Mouse (Mus musculus): Measurements from ENCODE around the gene Top3b. TPM values are rescaled to one million over a fixed set of nuclear protein-coding genes. Genes with fewer than 3 reads are reported as not detected.
"Not testable (repeated sequence)": the region's sequence is repeated elsewhere in the genome, so short reads cannot be mapped to it uniquely, and the experiment has no call there.

Gene Top3b
- total RNA-seq (2021), result 10 to 100 TPM; 14.8 to 21.5 TPM
- long read RNA-seq, experiment 1, partial matches to known transcripts, result 0 of 11 reads
- long read RNA-seq, experiment 1, other reads (novel, unspliced or antisense), result 9 of 11 reads
- long read RNA-seq, experiment 2, partial matches to known transcripts, result 0 of 9 reads
- long read RNA-seq, experiment 2, other reads (novel, unspliced or antisense), result 9 of 9 reads

GRCm38 (mm10) chr16:16870617-16871331, at the start of gene Top3b, which contains the start of gene Vpreb1:
TSS of gene Top3b (plus strand) at chr16:16870736.
TSS of gene Vpreb1 (minus strand) at chr16:16870843.
- peak; percentile 87 for DNase-seq

DNA sequence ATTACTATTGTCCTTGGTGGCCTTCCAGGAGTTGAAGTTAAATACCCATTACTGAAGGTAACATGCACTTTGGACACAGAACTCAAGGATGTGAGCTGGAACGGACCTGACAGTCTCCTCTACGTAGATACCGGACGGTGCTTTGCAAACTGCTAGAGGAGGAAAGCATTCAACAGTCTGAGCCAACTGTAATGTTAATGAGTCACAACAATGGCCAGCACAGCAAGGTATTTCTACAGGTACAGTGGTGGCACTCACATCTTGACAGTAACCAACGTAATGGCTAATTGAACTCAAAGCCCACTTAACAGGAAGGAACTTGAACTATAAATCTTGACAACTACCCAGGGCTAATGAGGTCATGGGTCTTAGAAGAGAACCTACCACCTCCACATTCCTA, 45.1 kb upstream of the Top3b start:
- no peak for DNase-seq

DNA sequence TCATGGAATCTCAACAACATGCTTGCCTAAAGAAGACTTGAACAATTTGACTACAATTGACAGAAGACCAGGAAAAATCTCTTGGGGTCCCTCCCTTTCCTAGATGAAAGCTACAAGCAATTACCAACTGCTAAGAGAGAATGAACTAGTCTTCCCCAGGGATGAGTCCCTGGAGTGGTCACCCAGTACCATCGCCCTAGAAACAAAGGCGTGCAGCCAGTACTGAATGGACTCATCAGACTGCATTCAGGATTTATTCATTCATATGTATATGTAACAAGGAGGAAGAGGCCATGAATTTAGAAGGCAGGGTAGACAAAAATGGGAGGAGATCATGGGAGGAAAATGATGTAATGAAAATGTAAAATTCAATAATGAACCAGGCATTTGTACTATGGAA, 44.3 kb upstream of the Top3b start:
- no peak for DNase-seq

- peak; percentile 8 for DNase-seq
These were observed 41.5 kb upstream of the Top3b start, which contains the start of gene Spag6l for GRCm38 (mm10) chr16:16828757-16829615. TSS of gene Spag6l (minus strand) at chr16:16829456.

DNA sequence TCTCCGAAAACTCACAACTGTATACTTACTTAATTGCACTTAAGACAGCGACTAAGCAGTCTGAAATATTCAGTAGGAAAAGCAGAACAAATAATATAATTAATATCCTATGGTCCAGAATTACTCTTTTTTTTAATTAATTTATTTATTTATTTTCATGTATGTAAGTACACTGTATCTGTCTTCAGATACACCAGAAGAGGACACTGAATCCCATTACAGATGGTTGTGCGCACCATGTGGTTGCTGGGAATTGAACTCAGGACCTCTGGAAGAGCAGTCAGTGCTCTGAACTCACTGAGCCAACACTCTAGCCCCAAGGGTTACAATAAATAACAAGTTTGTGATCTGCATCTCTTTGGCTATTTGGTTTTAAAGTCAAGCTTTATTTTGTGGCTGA, 40.9 kb upstream of the Top3b start:
- no peak for DNase-seq

- no peak for DNase-seq
These were observed 21.3 kb upstream of the Top3b start for GRCm38 (mm10) chr16:16849196-16849595.

DNA sequence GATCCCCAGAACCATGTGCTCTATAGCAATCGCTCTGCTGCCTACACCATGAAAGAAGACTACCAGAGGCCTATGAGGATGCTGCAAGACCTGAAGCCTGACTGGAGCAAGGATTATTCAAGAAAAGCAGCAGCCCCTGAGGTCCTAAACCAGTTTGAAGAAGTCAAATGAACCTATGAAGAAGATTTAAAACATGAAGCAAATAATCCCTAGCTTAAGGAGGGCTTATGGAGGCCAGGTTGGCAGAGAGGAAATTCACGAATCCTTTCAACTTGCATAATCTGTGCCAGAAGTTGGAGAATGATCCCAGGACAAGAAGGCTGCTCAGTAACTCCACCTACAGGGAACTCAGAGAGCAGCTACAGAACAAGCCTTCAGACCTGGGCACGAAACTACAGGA, 18.1 kb upstream of the Top3b start:
- no peak for DNase-seq

DNA sequence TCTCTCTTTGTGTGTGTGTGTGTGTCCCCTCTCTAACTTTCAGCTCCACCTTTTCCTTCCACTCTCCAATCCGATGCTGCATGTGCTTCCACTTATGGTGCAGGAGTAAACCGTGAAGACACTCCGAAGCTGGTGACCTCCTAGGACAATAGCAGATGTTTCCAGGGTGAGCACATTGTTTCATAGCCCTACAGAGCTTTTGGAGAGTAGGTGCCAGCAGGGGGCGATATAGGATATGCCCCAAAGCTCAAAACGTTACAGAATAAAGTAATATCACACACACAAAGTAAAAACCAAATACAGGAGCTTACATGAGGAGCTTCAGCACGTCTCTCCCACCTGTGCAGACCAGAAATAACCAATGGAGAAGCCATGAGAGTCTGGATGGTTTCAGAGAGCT, 15.7 kb upstream of the Top3b start:
- peak; percentile 23 for DNase-seq

- no peak for DNase-seq
These were observed 15.0 kb upstream of the Top3b start for GRCm38 (mm10) chr16:16855541-16855940.

- DNase-seq, result not testable (repeated sequence)
These were observed 14.5 kb upstream of the Top3b start for GRCm38 (mm10) chr16:16856054-16856453.

DNA sequence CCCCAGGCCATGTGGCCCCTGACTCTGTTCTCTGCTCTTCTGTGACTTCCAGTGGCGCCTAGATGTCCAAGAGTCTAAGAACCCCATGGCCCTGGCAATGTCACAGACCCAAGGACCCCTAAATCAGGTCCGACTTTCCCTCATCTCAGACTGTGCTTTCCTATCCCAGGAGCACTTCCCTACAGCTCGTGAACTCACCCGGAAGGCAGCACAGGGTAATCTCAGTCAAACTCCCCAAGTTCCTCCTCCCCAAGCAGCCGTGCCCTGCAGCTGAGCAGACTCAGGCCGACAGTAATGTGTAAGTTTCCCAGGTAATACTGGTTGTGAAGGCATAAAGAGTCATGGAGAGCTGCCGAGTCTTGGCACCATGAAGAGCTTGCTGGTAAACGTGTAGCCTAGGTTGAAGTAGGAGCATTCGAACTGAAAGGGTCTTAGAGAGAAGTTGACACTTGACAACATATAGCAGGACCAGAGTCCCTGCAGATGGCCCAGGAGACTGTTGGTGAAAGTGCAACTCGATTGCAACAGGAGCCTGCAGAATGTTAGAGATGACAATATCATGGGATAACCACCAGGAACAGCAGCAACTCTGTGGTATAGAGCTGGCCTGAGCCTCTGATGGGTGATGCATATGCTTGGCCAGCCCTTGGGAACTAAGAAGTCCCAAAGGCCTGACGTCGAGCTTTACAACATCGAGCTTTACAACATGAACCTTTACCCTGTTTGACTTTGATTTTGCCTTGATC, 13.6 kb upstream of the Top3b start:
- DNase-seq, result no peak

GRCm38 (mm10) chr16:16862288-16862687, 8.2 kb upstream of the Top3b start:
- DNase-seq, result no peak

DNA sequence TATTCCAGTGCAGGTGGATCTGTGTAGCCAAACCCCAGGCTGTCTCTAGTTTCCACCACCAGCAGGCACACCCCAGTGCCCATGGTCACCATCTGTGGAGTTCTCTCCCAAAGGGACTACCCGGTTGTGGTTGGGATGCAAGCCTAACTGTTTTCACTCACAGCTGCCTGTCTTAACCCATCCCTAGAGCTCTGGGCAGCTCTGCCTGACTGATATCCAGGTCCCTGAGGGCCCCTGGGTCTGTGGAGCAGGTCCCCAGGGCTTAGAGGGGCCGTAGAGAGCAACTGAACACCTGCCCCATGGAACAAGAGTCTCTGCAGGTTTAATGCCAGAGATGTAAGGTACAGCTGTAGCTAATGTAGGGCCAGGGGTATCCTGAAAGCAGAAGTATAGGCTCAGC, 6.6 kb upstream of the Top3b start, which contains the start of gene Igll1:
Gene Igll1 (minus strand): TSS at position 8 of the 400 bp plus-strand sequence.
- no peak for DNase-seq

DNA sequence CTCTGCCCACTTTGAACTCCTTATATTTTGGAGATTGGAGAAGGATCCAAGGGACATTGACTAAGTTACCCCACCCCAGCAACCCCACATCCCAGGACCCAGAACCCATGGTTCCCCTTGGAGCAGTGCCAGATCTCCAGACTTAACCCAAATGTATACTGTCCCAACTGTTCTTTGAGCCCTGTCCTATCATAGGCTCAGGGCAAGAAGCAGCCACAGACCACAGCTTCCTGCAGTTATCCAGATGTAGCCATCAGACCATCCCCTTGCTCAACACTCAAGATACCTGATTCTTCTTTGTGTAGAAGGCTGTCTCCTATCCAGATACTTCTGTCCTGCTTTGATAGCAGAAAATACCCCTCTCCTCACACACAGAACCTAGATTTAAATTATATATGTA, 5.3 kb upstream of the Top3b start:
- DNase-seq, result no peak

GRCm38 (mm10) chr16:16865696-16866561, 4.6 kb upstream of the Top3b start:
- peak; percentile 23 for DNase-seq

- DNase-seq, result no peak
These were observed 307 bp upstream of the Top3b start for GRCm38 (mm10) chr16:16870241-16870616.

- DNase-seq, result no peak
These were observed 8.5 kb downstream of the Top3b start for GRCm38 (mm10) chr16:16879025-16879424.

GRCm38 (mm10) chr16:16888341-16888740, 17.8 kb downstream of the Top3b start:
- DNase-seq, result no peak

GRCm38 (mm10) chr16:16892366-16892765, 21.8 kb downstream of the Top3b start:
- no peak for DNase-seq

DNA sequence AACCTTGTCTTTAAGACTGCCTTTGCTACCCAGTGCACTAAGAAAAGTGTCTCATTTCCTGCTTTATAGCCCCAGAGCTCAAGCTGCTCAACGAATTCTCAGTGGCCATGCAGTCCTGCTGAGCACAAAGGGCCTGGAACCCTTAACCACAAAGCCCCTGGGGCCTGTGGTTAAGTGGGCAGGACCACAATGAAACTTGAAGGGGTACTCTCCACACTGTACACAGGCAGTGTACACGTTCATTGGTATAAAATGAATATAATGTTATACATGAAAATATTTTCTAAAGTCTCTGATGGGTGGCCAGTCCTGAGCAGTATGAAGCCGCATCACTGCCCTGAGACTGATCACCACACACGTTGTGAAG, 25.5 kb downstream of the Top3b start:
- no peak for DNase-seq

- peak; percentile 91 for DNase-seq
These were observed 26.0 kb downstream of the Top3b start, which contains the start of gene Ppm1f for GRCm38 (mm10) chr16:16896382-16897055. TSS of gene Ppm1f (plus strand) at chr16:16896469.

All from gastrocnemius, postnatal 25 days (tissue).